Mouse (Mus musculus) testis, postnatal 10 days (tissue): ENCODE measurements around the gene Hist3h2ba.

Experiments
- DNase-seq: peaks from one replicate; pipeline ENCODE4 v3.0.0; 2021; ENCODE audit warnings: low spot score

The Hist3h2ba gene

DNA sequence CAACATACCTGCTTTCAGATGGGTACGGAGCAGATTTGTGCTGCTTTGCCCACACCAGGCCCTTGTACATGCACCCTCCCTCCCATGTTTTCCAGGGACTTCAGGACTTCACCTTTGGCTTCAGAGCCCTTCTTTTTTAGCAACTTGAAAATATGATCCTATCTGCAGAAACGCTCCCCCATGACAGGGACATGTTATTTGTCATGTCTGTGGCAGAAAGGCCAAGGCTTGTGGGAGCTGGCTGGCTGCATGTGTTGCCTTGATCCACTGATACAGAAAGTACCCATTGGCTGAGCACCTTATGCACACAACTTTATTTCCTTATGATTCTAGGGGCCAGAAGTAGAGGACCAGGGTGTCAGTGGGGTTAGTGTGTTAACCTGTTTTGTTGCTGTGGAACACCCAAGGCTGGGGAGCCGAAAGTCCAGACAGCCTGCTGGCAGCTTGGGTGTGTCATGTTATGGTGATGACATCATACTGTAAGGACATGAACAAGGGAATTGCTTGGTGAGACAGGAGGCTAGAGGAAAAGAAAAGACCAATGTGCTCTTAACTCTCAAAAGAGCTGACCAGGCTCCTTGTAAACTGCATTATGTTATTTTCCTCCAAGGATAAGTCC is 36.7 kb downstream of the Hist3h2ba start:
- DNase-seq = no peak

DNA sequence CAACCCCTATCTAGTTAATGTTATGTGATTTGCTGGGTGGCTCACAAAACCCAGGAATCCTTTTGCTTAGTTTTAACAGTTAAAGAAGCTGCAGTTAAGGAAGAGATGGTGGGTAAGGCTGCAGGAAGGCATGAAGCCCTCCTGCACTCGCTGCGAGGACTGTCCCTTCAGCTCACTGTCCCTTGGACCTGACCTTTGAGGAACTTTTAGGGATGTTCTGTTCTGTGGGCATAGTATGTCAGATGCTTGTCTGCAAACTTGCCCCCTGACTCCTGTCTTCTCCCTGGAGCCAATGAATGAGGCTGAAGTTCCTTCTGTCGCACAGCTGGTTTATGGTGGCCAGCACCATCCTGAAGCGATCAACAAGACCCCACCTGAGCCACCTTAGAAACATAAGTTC is 40.4 kb downstream of the Hist3h2ba start:
- no peak for DNase-seq

- no peak for DNase-seq
These were observed 41.4 kb downstream of the Hist3h2ba start for GRCm38 (mm10) chr11:58990141-58990540.

GRCm38 (mm10) chr11:58990794-58991193 is 42.1 kb downstream of the Hist3h2ba start:
- DNase-seq = no peak

DNA sequence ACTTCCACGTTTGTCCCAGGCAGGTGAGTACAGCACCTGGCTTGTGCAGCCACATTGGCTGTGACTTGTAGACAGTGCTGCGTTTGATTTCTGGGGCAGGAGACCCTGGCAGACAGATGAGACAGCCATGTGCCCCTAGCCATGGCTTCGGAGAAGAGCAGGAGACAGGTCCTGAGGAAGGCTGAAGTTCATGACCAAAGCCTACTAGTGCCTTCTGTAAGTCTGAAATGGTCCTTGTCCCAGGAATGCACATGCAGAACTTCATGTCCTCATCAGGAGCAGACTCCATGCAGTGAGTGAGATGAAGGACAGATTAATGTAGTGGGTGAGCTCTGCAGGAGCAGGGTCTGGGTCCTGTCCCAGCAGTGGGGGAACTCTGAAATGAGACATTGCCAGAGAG is 43.2 kb downstream of the Hist3h2ba start:
- no peak for DNase-seq

GRCm38 (mm10) chr11:58993091-58993670 is 44.5 kb downstream of the Hist3h2ba start:
- no peak for DNase-seq

- DNase-seq = peak; percentile 72
These were observed 45.7 kb downstream of the Hist3h2ba start for GRCm38 (mm10) chr11:58994337-58994826.

DNA sequence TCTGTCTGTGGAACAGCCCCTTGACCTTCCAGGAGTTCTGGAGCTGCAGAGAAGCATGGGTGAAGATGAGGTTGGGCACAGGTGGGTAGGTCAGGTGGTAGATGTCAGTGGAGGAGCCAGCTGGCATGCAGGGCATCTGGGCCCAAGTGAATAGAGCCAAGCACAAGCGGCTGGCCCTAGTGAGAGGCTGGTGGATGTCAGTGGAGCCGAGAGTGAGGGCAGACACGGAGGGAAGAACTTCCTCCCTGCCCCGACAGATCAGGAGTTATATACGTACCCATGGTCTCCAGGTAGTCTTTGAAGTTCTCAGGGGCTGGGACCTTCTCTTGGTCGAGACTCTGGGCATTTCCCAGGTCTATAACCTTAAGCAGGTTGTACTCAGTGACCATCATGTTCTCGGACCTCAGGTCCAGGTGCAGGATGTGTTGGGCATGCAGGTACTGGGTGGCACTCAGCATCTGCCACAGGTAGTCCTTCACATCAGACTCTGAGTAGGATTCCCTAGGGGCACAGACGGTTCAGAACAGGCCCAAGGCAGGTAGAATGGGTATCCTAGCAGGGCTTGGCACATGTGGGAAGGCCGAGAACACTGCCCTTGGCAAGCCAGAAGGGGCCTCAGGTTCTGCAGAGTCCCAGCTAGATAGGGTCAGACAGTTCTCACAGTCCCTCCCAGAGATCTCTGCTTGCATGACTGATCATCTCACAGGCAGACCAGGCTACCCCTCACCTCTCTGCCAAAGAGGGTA is 46.5 kb downstream of the Hist3h2ba start:
- no peak for DNase-seq

GRCm38 (mm10) chr11:58995807-58996370 is 47.2 kb downstream of the Hist3h2ba start:
- DNase-seq = no peak

- DNase-seq = no peak
These were observed 48.8 kb downstream of the Hist3h2ba start for GRCm38 (mm10) chr11:58997541-58997940.
